Mouse (Mus musculus) right cerebral cortex, postnatal 14 days (tissue): ENCODE results near the gene Gpx1.

Experiments
- DNase-seq: peaks from one replicate; pipeline ENCODE4 v3.0.0; 2022

Gpx1 gene

DNA sequence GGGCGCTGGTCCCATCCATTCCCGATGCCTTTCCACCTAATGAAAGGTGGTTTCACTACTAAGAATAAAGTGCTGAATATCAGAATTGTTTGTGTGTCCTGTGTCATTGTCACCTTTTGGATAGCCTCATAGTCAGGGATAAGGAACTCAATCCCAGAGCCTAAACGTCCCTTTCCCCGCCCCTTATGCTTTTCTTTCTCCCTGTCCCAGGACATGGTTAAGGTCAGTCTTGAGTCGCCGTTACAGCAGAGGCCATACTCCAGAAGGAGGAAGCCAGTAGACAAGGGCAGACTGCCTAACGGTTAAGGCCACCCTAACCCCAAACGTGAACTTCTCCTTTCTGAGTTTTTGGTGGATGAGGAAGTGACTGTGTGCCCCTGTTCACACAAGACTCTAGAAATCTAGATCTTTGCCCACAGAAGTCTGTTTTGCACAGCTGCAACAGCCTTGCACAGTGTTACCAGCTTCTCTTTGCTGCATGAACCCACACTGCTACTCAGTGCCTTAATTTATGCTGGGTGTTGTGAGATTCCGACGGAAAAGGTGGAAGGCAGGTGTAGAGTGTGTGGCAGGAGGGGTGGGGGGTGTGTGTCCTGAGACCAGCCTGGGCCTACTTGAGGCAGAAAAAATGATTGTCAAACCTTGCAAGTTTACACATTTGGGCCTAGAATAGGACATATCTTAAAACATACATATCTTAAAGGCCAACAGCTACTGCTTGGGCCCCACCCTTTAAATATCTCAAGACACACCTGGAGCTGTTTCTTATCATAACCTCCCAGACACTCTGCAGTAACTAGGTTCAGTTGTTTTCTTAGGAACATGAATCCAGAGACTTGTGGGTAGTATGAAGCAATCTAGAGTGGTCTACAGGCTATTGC, 1.8 kb downstream of the Gpx1 start:
- DNase-seq: no peak

- no peak for DNase-seq
These were observed 2.4 kb downstream of the Gpx1 start for GRCm38 (mm10) chr9:108341139-108341475.

DNA sequence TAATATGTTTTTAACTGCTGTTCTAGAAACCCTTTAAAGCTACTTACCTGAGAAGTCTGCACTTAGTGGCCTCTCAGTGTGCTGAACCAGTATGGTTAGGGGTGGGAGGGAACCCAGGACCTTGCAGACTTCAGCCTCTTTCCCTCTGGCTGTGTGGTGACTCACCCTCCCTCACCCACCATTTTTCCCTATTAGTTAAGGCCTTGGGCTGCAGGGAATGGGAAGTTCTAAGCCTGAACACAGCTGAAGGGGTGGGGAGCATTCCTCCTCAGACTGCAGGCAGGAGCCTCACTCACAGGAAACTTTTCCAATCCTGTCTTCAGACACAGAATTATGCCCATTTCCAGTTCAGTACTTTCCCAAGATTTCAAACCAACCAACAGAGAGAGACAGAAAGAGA, 3.1 kb downstream of the Gpx1 start:
- DNase-seq: no peak

- no peak for DNase-seq
These were observed 3.7 kb downstream of the Gpx1 start for GRCm38 (mm10) chr9:108342301-108342831.

DNA sequence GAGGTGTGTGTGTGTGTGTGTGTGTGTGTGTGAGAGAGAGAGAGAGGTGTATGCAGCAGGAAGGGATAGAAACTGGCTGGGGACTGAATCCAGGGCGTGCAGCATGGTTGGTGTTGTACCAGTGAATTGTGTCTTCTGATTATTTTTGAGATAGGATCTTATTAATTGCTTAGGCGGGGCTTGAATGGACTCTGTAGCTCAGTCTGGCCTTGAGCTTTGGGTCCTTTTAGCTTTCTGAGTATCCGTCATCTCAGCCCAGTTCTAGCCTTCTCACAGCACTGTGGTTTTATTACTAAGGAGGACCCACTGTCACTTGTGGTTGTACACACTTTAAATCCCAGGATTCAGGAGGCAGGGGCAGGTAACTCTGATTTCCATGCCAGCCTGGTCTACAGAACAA, 4.6 kb downstream of the Gpx1 start:
- DNase-seq: no peak

DNA sequence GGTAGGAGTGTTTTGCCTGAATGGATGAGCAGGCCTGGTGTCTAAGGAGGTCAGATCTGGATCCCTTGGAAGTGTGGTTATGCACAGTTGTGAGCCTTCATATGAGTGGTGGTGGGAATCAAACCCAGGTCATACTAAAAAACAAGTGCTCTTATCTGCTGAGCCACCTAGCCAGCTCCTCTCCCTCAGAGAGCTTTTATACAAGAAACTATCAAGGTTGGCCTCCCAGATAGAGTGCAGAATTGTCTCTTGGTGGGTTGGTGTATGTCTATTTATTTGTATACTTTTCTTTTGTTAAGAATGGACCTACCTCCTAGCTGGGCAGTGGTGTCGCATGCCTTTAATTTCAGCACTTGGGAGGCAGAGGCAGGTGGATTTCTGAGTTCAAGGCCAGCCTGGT, 5.1 kb downstream of the Gpx1 start:
- DNase-seq: no peak

DNA sequence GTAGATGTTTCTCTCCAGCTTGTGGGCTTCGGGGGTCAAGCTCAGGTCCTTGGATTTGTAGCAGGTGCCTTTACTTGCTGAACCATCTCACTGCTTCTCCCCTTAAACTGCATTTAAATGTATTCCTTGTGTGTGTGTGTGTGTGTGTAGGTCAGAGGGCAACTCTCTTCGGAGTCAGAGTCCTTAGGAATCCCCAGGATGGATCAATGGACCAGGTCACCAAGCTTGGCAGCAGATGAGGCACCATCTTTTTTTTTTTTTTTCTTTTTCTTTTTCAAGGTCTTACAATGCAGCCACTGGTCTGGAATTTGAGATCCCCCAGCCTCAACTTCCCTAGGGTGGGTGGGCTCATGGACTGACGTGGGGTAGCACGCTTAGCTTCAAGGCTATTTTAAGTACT, 5.8 kb downstream of the Gpx1 start:
- DNase-seq: no peak

- no peak for DNase-seq
These were observed 8.3 kb downstream of the Gpx1 start for GRCm38 (mm10) chr9:108347024-108347423.

DNA sequence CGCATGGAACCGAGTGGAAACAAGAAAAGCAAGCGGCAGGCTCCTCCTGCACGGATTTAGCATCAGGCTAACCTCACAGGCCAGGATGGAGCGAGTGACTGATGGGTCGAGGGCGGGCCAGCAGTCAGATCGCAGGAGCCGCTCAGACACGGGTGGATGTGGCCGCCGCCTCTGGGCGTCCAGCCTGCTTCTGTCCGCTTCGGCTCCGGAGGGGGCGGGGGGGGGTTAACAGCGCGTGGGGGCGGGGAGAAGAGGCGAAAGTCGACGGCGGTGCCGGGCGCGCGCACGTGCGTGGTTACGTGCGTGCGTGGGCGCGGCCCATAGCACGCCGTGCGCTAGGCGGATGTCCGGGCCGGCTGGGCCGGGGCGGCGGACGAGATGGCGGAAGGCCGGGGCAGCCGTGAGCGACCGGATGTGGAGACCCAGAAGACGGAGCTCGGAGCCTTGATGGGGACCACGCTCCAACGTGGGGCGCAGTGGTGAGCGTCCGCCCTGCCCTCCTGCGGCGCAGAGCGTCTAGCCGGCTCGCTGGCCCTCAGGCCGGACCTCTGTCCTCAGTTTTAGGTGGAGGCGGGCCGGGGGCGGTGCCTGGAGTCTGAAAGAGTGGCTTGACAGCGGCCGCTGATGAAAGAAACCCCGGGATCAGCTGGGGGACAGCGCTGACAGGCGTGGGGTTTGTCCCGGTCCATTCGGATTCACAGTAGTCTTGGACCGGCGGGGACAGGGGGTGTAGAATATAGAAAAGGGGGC, 9.0 kb downstream of the Gpx1 start, which contains the start of gene Usp4:
Gene Usp4 (plus strand): TSS at position 314 of the 750 bp plus-strand sequence.
- DNase-seq: peak; percentile 92

- DNase-seq: no peak
These were observed 9.6 kb downstream of the Gpx1 start for GRCm38 (mm10) chr9:108348290-108348680.

DNA sequence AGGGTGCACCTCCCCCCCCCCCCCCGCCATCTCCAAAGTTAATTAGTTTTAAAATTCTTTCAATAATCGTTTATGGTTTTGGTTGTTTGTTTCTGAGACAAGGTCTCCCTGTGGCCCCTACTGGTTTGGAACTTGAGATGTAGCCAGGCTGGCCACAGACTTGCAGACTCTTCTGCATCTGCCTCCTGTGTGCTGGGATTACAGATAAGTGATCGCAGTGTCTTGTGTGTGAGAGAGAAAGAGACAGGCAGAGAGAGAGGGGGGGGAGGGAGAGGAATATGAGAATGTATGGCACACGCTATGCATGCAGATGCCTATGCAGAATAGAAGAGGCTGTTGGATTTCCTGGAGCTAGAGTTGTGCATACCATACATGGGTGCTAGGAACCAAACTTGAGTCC, 11.0 kb downstream of the Gpx1 start:
- no peak for DNase-seq

- DNase-seq: no peak
These were observed 39.5 kb downstream of the Gpx1 start for GRCm38 (mm10) chr9:108378234-108378633.

DNA sequence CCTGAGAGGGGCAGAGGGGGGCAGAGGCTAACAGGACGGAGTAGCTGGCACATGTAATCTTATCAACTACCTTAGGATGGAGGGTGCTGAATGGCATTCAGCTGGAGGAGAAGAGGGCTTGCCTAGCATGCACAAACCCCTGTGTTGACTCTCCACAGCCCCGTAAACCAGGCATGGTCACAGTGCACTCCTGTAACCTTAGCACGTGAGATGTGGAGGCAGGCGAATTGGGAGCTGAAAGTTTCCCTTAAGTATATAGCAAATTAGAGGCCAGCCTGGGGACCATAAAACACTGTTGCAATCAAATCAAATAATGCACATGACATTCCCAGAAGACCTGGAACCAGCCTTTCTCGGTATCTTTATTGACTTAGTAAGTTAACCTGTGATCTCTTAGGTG, 40.0 kb downstream of the Gpx1 start:
- no peak for DNase-seq

- no peak for DNase-seq
These were observed 40.6 kb downstream of the Gpx1 start for GRCm38 (mm10) chr9:108379294-108379693.

- DNase-seq: no peak
These were observed 42.7 kb downstream of the Gpx1 start for GRCm38 (mm10) chr9:108381382-108381781.

DNA sequence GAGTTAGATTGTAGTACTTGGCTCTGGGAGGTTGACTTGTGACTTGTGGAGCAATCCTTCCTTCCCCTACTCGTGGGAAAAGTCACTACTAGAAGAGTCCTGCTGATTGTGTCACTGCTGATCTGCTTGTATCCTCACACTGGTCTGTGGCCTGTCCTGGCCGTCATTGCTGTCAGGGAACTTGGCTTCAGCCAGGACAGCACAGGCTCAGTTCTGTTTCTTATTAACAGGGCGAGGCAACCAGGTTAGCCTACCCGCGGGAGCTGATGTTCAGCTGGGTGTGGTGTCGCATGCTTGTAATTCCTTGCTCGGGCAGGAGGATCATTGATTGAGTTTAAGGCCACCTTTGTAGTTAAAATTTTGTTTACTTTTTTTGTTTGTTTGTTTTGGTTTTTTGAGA, 46.3 kb downstream of the Gpx1 start:
- no peak for DNase-seq

DNA sequence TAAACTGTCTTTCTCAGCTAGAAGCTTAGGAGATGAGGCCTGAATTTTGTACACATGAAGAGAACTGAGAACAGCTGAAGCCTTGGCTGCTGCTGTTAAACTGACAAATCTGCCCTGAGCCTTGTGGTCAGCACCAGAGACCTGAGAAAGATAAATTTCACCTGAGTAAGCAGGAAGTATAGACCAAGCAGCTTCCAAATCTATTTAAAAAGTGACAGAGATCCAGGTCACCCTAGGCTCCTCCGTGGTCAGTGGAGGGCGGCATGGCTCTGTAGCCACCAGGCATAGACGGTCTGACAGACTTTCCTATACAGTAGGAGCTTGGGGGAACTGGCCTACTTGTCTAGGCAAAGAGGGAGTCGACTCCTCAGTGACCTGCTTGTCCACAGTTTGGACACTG, 48.1 kb downstream of the Gpx1 start:
- DNase-seq: no peak

DNA sequence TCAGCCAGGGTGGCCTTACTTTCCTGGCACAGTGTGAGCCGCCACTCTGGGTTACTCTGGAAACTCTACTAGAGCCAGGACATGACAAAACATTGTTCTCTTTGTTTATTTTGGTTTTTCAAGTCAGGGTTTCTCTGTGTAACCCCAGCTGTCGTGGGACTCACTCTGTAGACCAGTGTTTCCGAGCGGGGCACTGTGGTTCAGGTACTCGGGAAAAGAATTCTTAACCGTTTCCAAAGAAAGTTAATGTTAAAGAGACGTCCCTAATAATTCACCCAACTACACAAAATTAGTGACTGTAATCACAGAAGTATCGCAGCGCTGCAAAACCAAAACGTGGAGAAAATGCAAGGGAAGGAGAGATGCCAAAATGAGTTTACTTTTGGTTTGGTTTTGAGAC, 49.9 kb downstream of the Gpx1 start:
- DNase-seq: no peak

GRCm38 (mm10) chr9:108389220-108389619, 50.5 kb downstream of the Gpx1 start:
- no peak for DNase-seq
